Mouse (Mus musculus): ENCODE results near the gene Tulp1.

DNA sequence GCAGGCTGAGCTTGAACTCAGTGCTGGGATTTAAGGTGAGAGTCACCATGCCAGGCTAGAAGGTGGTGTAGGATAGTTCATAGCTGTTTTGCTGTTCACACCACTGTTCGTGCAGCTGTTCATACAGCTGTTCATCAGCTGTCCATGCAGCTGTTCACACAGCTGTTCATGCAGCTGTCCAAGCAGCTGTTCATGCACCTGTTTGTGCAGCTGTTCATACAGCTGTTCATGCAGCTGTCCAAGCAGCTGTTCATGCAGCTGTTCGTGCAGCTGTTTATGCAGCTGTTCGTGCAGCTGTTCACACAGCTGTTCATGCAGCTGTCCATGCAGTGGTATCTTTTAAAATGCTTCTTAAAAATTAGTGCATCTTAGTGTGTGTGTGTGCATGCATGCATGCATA is 23.5 kb upstream of the Tulp1 start:
- TF ChIP-seq POLR2A (IDR thresholded peaks at IDR 0.05; ENCODE audit: extremely low read depth, insufficient read depth, low read length) (no peak), CTCF (IDR thresholded peaks at IDR 0.05; ENCODE audit: low read depth, low read length) (no peak)

All from liver, adult 2 months (tissue).